Mouse (Mus musculus) CH12.LX (cell line): Measurements from ENCODE around the gene Cdh23. TPM values are rescaled to one million over a fixed set of nuclear protein-coding genes. Genes with fewer than 3 reads are reported as not detected.

Experiments used
- DNase-seq: peaks from one replicate; pipeline ENCODE4 v3.0.0-alpha.2; 2013; ENCODE audit errors: extremely low read depth
- H3K27ac ChIP-seq: 2 replicates; pipeline ENCODE4 v1.5.1; 2012; ENCODE audit warnings: low read depth, mild to moderate bottlenecking, control low read depth, moderate library complexity; ENCODE audit not compliant: insufficient read depth
- H3K27me3 ChIP-seq: replicated peaks from 2 replicates; pipeline ENCODE3; 2012; ENCODE audit warnings: inconsistent platforms
- H3K36me3 ChIP-seq, 2 experiments: replicated peaks in 1 of 2; 2 replicates each; pipeline versions ENCODE3 to v1.6.1; 2012; ENCODE audit warnings: inconsistent platforms in 1 of 2, low read length in 1 of 2, mild to moderate bottlenecking in 1 of 2, mixed read lengths in 1 of 2, moderate library complexity in 1 of 2; ENCODE audit not compliant: control insufficient read depth in 1 of 2, insufficient read depth in 1 of 2
- H3K4me1 ChIP-seq, 2 experiments: 2 replicates each; pipeline ENCODE4 v1.6.1; 2012; ENCODE audit warnings: inconsistent platforms in 1 of 2, moderate library complexity in 1 of 2; ENCODE audit not compliant: insufficient read depth in 2 of 2, control insufficient read depth in 1 of 2
- H3K4me2 ChIP-seq: 2 replicates; pipeline ENCODE4 v1.6.1; 2012; ENCODE audit warnings: low read depth, mild to moderate bottlenecking, control low read depth; ENCODE audit not compliant: poor library complexity, insufficient read depth, severe bottlenecking
- H3K4me3 ChIP-seq, 3 experiments: fragments of 150-350 bp in 1 of 3; sonication (generic) in 1 of 3; replicated peaks in 1 of 3; 2 replicates each; pipeline versions ENCODE3 to v1.5.1; 2011 to 2012; ENCODE audit warnings: low read depth in 2 of 3, low read length in 2 of 3, mild to moderate bottlenecking in 2 of 3, moderate library complexity in 2 of 3, control low read depth in 1 of 3, improper control_type of control experiment in 1 of 3, inconsistent platforms in 1 of 3, mixed read lengths in 1 of 3; ENCODE audit not compliant: poor library complexity in 1 of 3
- H3K79me2 ChIP-seq: replicated peaks from 2 replicates; pipeline ENCODE4 v1.6.1; 2012; ENCODE audit warnings: mild to moderate bottlenecking, moderate library complexity; ENCODE audit not compliant: control insufficient read depth, poor library complexity, insufficient read depth, severe bottlenecking; ENCODE audit errors: extremely low read depth
- H3K9ac ChIP-seq: 2 replicates; pipeline ENCODE4 v1.6.1; 2012; ENCODE audit warnings: low read depth, mild to moderate bottlenecking, control low read depth, moderate library complexity; ENCODE audit not compliant: insufficient read depth
- H3K9me3 ChIP-seq: replicated peaks from 2 replicates; pipeline ENCODE3; 2012; ENCODE audit warnings: low read length, inconsistent platforms, mixed read lengths
- CHD1 ChIP-seq: IDR thresholded peaks from 2 replicates; pipeline ENCODE4 v1.6.1; 2012; ENCODE audit warnings: low read depth, low read length, improper control_type of control experiment, inconsistent platforms
- CHD2 ChIP-seq: IDR thresholded peaks from 2 replicates; pipeline ENCODE4 v1.6.1; 2011; ENCODE audit warnings: low read length, improper control_type of control experiment
- CTCF ChIP-seq, 2 experiments: IDR thresholded peaks in 1 of 2; conservative IDR thresholded peaks in 1 of 2; 2 replicates each; pipeline ENCODE4 v1.5.1; 2011 to 2012; ENCODE audit warnings: low read depth in 2 of 2, low read length in 2 of 2, improper control_type of control experiment in 1 of 2, inconsistent platforms in 1 of 2, mild to moderate bottlenecking in 1 of 2, moderate library complexity in 1 of 2
- E2F4 ChIP-seq: IDR thresholded peaks from 2 replicates; pipeline ENCODE4 v1.6.1; 2011; ENCODE audit warnings: low read depth, low read length, improper control_type of control experiment; ENCODE audit not compliant: insufficient replicate concordance
- ELF1 ChIP-seq: IDR thresholded peaks from 2 replicates; pipeline ENCODE4 v1.6.1; 2014; ENCODE audit warnings: low read depth, mild to moderate bottlenecking, inconsistent platforms, low read length, improper control_type of control experiment
- EP300 ChIP-seq: IDR thresholded peaks from 2 replicates; pipeline ENCODE4 v1.6.1; 2011; ENCODE audit warnings: low read length, improper control_type of control experiment
- GABPA ChIP-seq: IDR thresholded peaks from 2 replicates; pipeline ENCODE4 v1.6.1; 2012; ENCODE audit warnings: low read depth, low read length, improper control_type of control experiment, inconsistent platforms; ENCODE audit not compliant: insufficient replicate concordance
- HCFC1 ChIP-seq: IDR thresholded peaks from 2 replicates; pipeline ENCODE4 v1.6.1; 2012; ENCODE audit warnings: low read depth, mild to moderate bottlenecking, inconsistent platforms, low read length, improper control_type of control experiment
- JUND ChIP-seq: conservative IDR thresholded peaks from 2 replicates; pipeline ENCODE4 v1.6.1; 2011; ENCODE audit warnings: low read depth, low read length, improper control_type of control experiment
- KAT2A ChIP-seq: IDR thresholded peaks from 2 replicates; pipeline ENCODE4 v1.6.1; 2012; ENCODE audit warnings: low read length, improper control_type of control experiment, inconsistent platforms; ENCODE audit not compliant: insufficient replicate concordance
- MAFK ChIP-seq: IDR thresholded peaks from 2 replicates; pipeline ENCODE4 v1.6.1; 2011; ENCODE audit warnings: low read length, improper control_type of control experiment; ENCODE audit not compliant: insufficient replicate concordance
- MAX ChIP-seq: IDR thresholded peaks from 2 replicates; pipeline ENCODE4 v1.6.1; 2011; ENCODE audit warnings: low read length, improper control_type of control experiment
- MAZ ChIP-seq: IDR thresholded peaks from 2 replicates; pipeline ENCODE4 v1.6.1; 2012; ENCODE audit warnings: low read depth, mild to moderate bottlenecking, inconsistent platforms, low read length, improper control_type of control experiment, moderate library complexity
- MEF2A ChIP-seq: IDR thresholded peaks from 2 replicates; pipeline ENCODE4 v1.6.1; 2014; ENCODE audit warnings: low read depth, mild to moderate bottlenecking, inconsistent platforms, low read length, improper control_type of control experiment, borderline replicate concordance
- MXI1 ChIP-seq: IDR thresholded peaks from 2 replicates; pipeline ENCODE4 v1.6.1; 2011; ENCODE audit warnings: mild to moderate bottlenecking, low read depth, low read length, improper control_type of control experiment
- MYC ChIP-seq: IDR thresholded peaks from 2 replicates; pipeline ENCODE4 v1.6.1; 2011; ENCODE audit warnings: low read depth, mild to moderate bottlenecking, improper control_type of control experiment, low read length
- NELFE ChIP-seq: IDR thresholded peaks from 2 replicates; pipeline ENCODE4 v1.6.1; 2011; ENCODE audit warnings: low read depth, low read length, improper control_type of control experiment
- NRF1 ChIP-seq: IDR thresholded peaks from 2 replicates; pipeline ENCODE4 v1.6.1; 2014; ENCODE audit warnings: low read depth, mild to moderate bottlenecking, inconsistent platforms, low read length, improper control_type of control experiment, moderate library complexity
- PAX5 ChIP-seq: IDR thresholded peaks from 2 replicates; pipeline ENCODE4 v1.6.1; 2012; ENCODE audit warnings: low read length, inconsistent platforms, mixed read lengths
- POLR2A ChIP-seq: IDR thresholded peaks from 2 replicates; pipeline ENCODE4 v1.6.1; 2011; ENCODE audit warnings: low read depth, mild to moderate bottlenecking, improper control_type of control experiment, low read length
- RAD21 ChIP-seq: IDR thresholded peaks from 2 replicates; pipeline ENCODE4 v1.6.1; 2011; ENCODE audit warnings: low read depth, mild to moderate bottlenecking, low read length, improper control_type of control experiment, moderate library complexity
- RCOR1 ChIP-seq: conservative IDR thresholded peaks from 2 replicates; pipeline ENCODE4 v1.6.1; 2012; ENCODE audit warnings: low read depth, mild to moderate bottlenecking, inconsistent platforms, low read length, improper control_type of control experiment
- TBP ChIP-seq: conservative IDR thresholded peaks from 2 replicates; pipeline ENCODE4 v1.6.1; 2011; ENCODE audit warnings: low read depth, low read length, improper control_type of control experiment
- TCF12 ChIP-seq: IDR thresholded peaks from 2 replicates; pipeline ENCODE4 v1.6.1; 2014; ENCODE audit warnings: low read depth, mild to moderate bottlenecking, inconsistent platforms, low read length, improper control_type of control experiment
- USF1 ChIP-seq: IDR thresholded peaks from 2 replicates; pipeline ENCODE4 v1.6.1; 2014; ENCODE audit warnings: low read depth, mild to moderate bottlenecking, inconsistent platforms, low read length, improper control_type of control experiment
- USF2 ChIP-seq: conservative IDR thresholded peaks from 2 replicates; pipeline ENCODE4 v1.6.1; 2011; ENCODE audit warnings: low read depth, low read length, improper control_type of control experiment
- ZC3H11A ChIP-seq: IDR thresholded peaks from 2 replicates; pipeline ENCODE4 v1.6.1; 2012; ENCODE audit warnings: low read depth, mild to moderate bottlenecking, inconsistent platforms, low read length, improper control_type of control experiment
- ZKSCAN1 ChIP-seq: IDR thresholded peaks from 2 replicates; pipeline ENCODE4 v1.6.1; 2012; ENCODE audit warnings: low read depth, inconsistent platforms, low read length, improper control_type of control experiment, borderline replicate concordance
- ZMIZ1 ChIP-seq: IDR thresholded peaks from 2 replicates; pipeline ENCODE4 v1.6.1; 2012; ENCODE audit warnings: low read depth, mild to moderate bottlenecking, inconsistent platforms, low read length, improper control_type of control experiment
- ZNF384 ChIP-seq: IDR thresholded peaks from 2 replicates; pipeline ENCODE4 v1.6.1; 2012; ENCODE audit warnings: low read depth, low read length, improper control_type of control experiment, inconsistent platforms
- dilution Hi-C: fragments of 300-500 bp; cut with MboI; formaldehyde crosslinking; loops from 2 replicates; pipeline ENCODE4 v1.14.3; 2020; ENCODE audit warnings: low sequenced_read_pairs; ENCODE audit not compliant: extremely low pct_unique_long_range_greater_than_20kb, extremely low pct_ligation_motif_present
- in situ Hi-C: fragments of 300-500 bp; cut with MboI; formaldehyde crosslinking; loops from 3 replicates; pipeline ENCODE4 v1.14.3; 2019; ENCODE audit warnings: low sequenced_read_pairs, low pct_ligation_motif_present, low pct_unique_long_range_greater_than_20kb, mixed read lengths
- polyA plus RNA-seq: library from polyadenylated mRNA; unstranded; fragments of >175 nt; gene quantifications from 2 replicates; pipeline ENCODE4 v1.2.1, GENCODE M21; 2012; ENCODE audit warnings: low read depth; ENCODE audit not compliant: insufficient read length
- total RNA-seq, 2 experiments: library from RNA; depleted of rRNA; stranded (reverse); fragments of 300-350 nt in 1 of 2; fragments of >200 nt in 1 of 2; gene quantifications; 2 replicates each; pipeline ENCODE4 v1.2.3; 2012 to 2014

The Cdh23 gene
- total and polyA plus RNA-seq, 3 experiments, result 0.20 to 0.73 (median 0.30) TPM

DNA sequence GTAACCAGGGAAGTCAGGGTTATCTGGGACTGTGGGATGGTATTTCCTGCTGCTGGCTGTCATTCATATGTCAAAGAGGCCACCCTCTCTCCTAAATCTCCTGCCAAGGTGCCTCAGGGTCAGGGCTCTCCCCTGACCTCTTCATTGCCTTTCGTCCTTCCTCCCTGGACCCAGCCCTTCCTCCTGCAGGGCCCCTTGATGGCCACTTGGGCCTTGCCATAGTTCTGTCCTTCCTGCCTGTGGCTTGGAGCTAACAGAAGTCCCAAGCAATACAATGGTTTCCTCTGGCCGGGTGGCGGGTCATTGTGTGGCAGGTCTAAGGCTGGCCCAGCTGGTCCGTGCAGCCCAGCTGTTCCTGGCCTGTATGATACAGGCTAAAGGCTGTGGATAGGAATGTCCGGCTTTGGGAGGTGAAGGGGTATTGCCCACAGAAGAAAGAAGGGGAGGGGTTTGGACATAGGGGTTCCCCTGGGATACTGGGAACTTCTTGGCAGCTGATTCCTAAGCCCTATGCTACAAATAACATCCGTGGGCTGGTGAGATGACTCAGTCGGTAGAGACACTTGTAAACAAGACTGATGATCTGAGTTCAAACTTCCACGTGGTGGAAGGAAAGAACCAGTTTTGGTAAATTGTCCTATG is 322.2 kb downstream of the Cdh23 start:
- DNase-seq, result no peak

DNA sequence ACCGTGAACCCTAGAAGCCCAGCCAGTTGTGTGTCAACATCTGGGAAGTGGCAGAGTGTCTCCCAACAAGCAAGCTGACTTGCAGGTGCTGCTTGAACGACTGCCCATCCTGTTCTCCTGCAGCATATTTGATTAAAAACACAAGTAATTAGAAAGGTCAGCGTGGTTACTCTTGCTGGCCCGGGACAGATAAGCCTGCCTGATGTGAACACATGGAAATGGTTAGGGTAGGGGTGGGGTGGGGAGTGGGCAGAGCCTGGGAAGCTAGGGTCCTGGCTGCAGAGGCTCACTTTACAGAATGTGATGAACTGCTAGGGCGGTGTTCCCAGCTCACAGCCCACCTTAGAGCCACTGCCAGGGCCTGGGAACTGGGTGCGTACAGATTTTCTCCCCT is 322.8 kb downstream of the Cdh23 start:
- DNase-seq, result no peak

More for the DNA sequence above, 322.2 kb downstream of the Cdh23 start:
- H3K36me3 ChIP-seq, result peaks cover 0 to 9% of the 10 kb centered on the region in 2 experiments
- no peak overlapping the region for H3K9ac ChIP-seq
- no peak for TF ChIP-seq ZMIZ1
- no peak for TF ChIP-seq CHD1
- no peak for TF ChIP-seq CHD2
- TF ChIP-seq MYC, result no peak
- TF ChIP-seq RCOR1, result no peak
- no peak for TF ChIP-seq JUND
- TF ChIP-seq ZNF384, result no peak
- no peak for TF ChIP-seq TBP
- no peak for TF ChIP-seq KAT2A
- no peak for TF ChIP-seq EP300
- TF ChIP-seq NELFE, result no peak
- no peak for TF ChIP-seq MEF2A
- TF ChIP-seq E2F4, result no peak
- TF ChIP-seq CTCF (conservative IDR thresholded peaks at IDR 0.05 in 1 of 2, IDR thresholded peaks at IDR 0.05 in 1 of 2; ENCODE audit: low read depth in 2 of 2, low read length in 2 of 2), result no peak
- TF ChIP-seq POLR2A, result no peak
- TF ChIP-seq MAFK, result no peak
- no peak for TF ChIP-seq MAZ
- no peak for TF ChIP-seq RAD21
- no peak for TF ChIP-seq MXI1
- no peak for TF ChIP-seq HCFC1
- H3K4me2 ChIP-seq, result no peak overlapping the region
- H3K9me3 ChIP-seq, result no peaks in the 10 kb centered on the region
- dilution Hi-C loops (no loop called here), in situ Hi-C loops (no loop called here)
- H3K4me1 ChIP-seq, result peaks cover 36 to 66% of the 10 kb centered on the region in 2 experiments
- no peaks in the 10 kb centered on the region for H3K79me2 ChIP-seq
- no peak overlapping the region for H3K27ac ChIP-seq
- H3K4me3 ChIP-seq, result no peak overlapping the region
- H3K27me3 ChIP-seq, result no peaks in the 10 kb centered on the region

More for the DNA sequence above, 322.8 kb downstream of the Cdh23 start:
- H3K9ac ChIP-seq, result no peak overlapping the region
- peaks cover 37 to 71% of the 10 kb centered on the region in 2 experiments for H3K4me1 ChIP-seq
- no peak overlapping the region for H3K27ac ChIP-seq
- H3K4me3 ChIP-seq, result no peak overlapping the region
- H3K9me3 ChIP-seq, result no peaks in the 10 kb centered on the region
- no peaks in the 10 kb centered on the region for H3K27me3 ChIP-seq
- no peaks in the 10 kb centered on the region for H3K79me2 ChIP-seq
- no peak overlapping the region for H3K4me2 ChIP-seq
- in situ Hi-C loops (no loop called here), dilution Hi-C loops (no loop called here)
- TF ChIP-seq NRF1 (no peak), PAX5 (no peak), CHD2 (no peak), ZC3H11A (no peak), ZMIZ1 (no peak), ZKSCAN1 (no peak), TCF12 (no peak), EP300 (no peak), MEF2A (no peak), MAX (no peak), E2F4 (no peak), NELFE (no peak), USF2 (no peak), ELF1 (no peak), GABPA (no peak), USF1 (no peak)
- H3K36me3 ChIP-seq, result peaks cover 0 to 13% of the 10 kb centered on the region in 2 experiments
